Mouse (Mus musculus) kidney, adult 9 months (tissue): ENCODE data around the gene Zfp384.
A peak's percentile ranks its signal among the peaks of the same experiment; 100 is the strongest.
"Not testable (repeated sequence)": the region's sequence is repeated elsewhere in the genome, so short reads cannot be mapped to it uniquely, and the experiment has no call there.

Experiments used
- DNase-seq: peaks from one replicate; pipeline ENCODE4 v3.0.0; 2022

The Zfp384 gene

GRCm38 (mm10) chr6:125030532-125030931, 21.6 kb downstream of the Zfp384 start:
- peak; percentile 67 for DNase-seq

- no peak for DNase-seq
Measured at GRCm38 (mm10) chr6:125031604-125032003, 22.7 kb downstream of the Zfp384 start.

- no peak for DNase-seq
Measured at GRCm38 (mm10) chr6:125038666-125039065, 29.7 kb downstream of the Zfp384 start.

- no peak for DNase-seq
Measured at GRCm38 (mm10) chr6:125039131-125039530, 30.2 kb downstream of the Zfp384 start.

GRCm38 (mm10) chr6:125039533-125040153, 30.7 kb downstream of the Zfp384 start, which contains the start of gene Ing4:
Gene Ing4, plus strand, starts transcription at chr6:125039760.
- peak; percentile 96 for DNase-seq

GRCm38 (mm10) chr6:125040221-125040620, 31.3 kb downstream of the Zfp384 start:
- no peak for DNase-seq

- no peak for DNase-seq
Measured at GRCm38 (mm10) chr6:125041047-125041446, 32.1 kb downstream of the Zfp384 start.

GRCm38 (mm10) chr6:125042081-125042480, 33.1 kb downstream of the Zfp384 start:
- no peak for DNase-seq

GRCm38 (mm10) chr6:125046691-125047090, 37.7 kb downstream of the Zfp384 start:
- peak; percentile 84 for DNase-seq

GRCm38 (mm10) chr6:125049678-125050077, 40.7 kb downstream of the Zfp384 start, which contains the start of gene Acrbp:
Gene Acrbp, plus strand, starts transcription at chr6:125049689.
- no peak for DNase-seq

- DNase-seq, result no peak
Measured at GRCm38 (mm10) chr6:125051237-125051636, 42.3 kb downstream of the Zfp384 start.

GRCm38 (mm10) chr6:125061493-125061892, 52.5 kb downstream of the Zfp384 start:
- DNase-seq, result no peak

- no peak for DNase-seq
Measured at GRCm38 (mm10) chr6:125062511-125062910, 53.6 kb downstream of the Zfp384 start.

GRCm38 (mm10) chr6:125063906-125064305, 55.0 kb downstream of the Zfp384 start:
- peak; percentile 33 for DNase-seq

GRCm38 (mm10) chr6:125065223-125065622, 56.3 kb downstream of the Zfp384 start:
- not testable (repeated sequence) for DNase-seq

GRCm38 (mm10) chr6:125067571-125067995, 58.6 kb downstream of the Zfp384 start, which contains the start of gene Lpar5:
Gene Lpar5, plus strand, starts transcription at chr6:125067920.
- DNase-seq, result no peak

GRCm38 (mm10) chr6:125071170-125071895, 62.4 kb downstream of the Zfp384 start:
- DNase-seq, result no peak

- no peak for DNase-seq
Measured at GRCm38 (mm10) chr6:125071896-125072279, 62.9 kb downstream of the Zfp384 start.

GRCm38 (mm10) chr6:125073825-125074224, 64.9 kb downstream of the Zfp384 start:
- no peak for DNase-seq

GRCm38 (mm10) chr6:125081394-125081793, 72.4 kb downstream of the Zfp384 start:
- DNase-seq, result no peak

GRCm38 (mm10) chr6:125081797-125082560, 73.0 kb downstream of the Zfp384 start:
- peak; percentile 94 for DNase-seq

GRCm38 (mm10) chr6:125082801-125083386, 73.9 kb downstream of the Zfp384 start:
- no peak for DNase-seq

- peak; percentile 84 for DNase-seq
Measured at GRCm38 (mm10) chr6:125084424-125084823, 75.5 kb downstream of the Zfp384 start.
